Mouse (Mus musculus) lung, postnatal 4 days (tissue): ENCODE measurements around the gene Plekhs1.

Experiments
- DNase-seq, 2 experiments: peaks; one replicate each; pipeline ENCODE4 v3.0.0; 2021

Gene Plekhs1

GRCm38 (mm10) chr19:56531251-56531650 lies 69.8 kb downstream of the Plekhs1 start:
- no peak for DNase-seq

GRCm38 (mm10) chr19:56533291-56534071 lies 72.0 kb downstream of the Plekhs1 start:
- DNase-seq = peak; percentile 42 to 58

GRCm38 (mm10) chr19:56534337-56534736 lies 72.9 kb downstream of the Plekhs1 start:
- DNase-seq = no peak

GRCm38 (mm10) chr19:56535064-56535463 lies 73.6 kb downstream of the Plekhs1 start:
- peak; percentile 50 to 59 for DNase-seq

GRCm38 (mm10) chr19:56535765-56536164 lies 74.3 kb downstream of the Plekhs1 start:
- no peak for DNase-seq
